Mouse (Mus musculus) mature B cell (primary cell): Measurements from ENCODE around the gene Agbl1.
"Not testable (repeated sequence)": the region's sequence is repeated elsewhere in the genome, so short reads cannot be mapped to it uniquely, and the experiment has no call there.

ENCODE experiments used
- in situ Hi-C: fragments of 300-500 bp; cut with MboI; formaldehyde crosslinking; loops from 2 replicates; pipeline ENCODE4 v1.14.3; 2019

Gene Agbl1

DNA sequence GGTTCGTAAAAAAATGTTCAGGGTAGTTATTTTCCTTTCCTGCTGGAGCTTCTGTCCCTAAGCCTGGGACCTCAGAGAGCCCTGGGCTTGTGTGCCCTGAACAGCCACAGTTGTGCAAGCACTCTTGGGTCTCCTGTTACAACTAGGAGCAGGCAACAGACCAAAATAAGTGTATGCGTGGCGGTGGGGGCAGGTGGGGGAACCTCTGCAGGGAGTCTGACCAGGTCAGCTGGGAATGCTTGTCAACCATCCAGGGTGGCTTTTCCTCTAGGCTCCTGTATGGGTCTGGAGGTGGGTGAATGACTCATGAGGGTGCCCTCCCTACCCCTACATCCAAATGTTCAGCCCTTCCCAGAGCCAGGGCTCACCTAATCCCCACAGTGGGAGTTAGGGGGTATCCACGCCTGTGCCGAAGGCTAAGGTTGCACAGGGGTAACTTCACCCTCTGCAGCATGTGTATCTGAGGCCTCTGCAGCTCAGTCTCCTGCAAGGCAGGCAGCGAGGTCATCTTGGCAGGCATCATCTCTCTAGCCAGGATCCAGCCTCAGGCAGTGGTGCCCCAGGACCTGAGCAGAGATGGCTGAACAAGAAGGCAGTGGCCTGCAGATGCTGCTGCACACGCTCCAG, at the start of gene Agbl1:
Gene Agbl1 (plus strand): TSS at position 577 of the 627 bp plus-strand sequence.
- in situ Hi-C loops, result no loop called here

- in situ Hi-C loops, result no loop called here
These were observed 44.6 kb upstream of the Agbl1 start for GRCm38 (mm10) chr7:76185005-76185658.

- in situ Hi-C loops, result no loop called here
These were observed 44.0 kb upstream of the Agbl1 start for GRCm38 (mm10) chr7:76185681-76186121.

GRCm38 (mm10) chr7:76218546-76218945, 11.1 kb upstream of the Agbl1 start:
- in situ Hi-C loops, result no loop called here

DNA sequence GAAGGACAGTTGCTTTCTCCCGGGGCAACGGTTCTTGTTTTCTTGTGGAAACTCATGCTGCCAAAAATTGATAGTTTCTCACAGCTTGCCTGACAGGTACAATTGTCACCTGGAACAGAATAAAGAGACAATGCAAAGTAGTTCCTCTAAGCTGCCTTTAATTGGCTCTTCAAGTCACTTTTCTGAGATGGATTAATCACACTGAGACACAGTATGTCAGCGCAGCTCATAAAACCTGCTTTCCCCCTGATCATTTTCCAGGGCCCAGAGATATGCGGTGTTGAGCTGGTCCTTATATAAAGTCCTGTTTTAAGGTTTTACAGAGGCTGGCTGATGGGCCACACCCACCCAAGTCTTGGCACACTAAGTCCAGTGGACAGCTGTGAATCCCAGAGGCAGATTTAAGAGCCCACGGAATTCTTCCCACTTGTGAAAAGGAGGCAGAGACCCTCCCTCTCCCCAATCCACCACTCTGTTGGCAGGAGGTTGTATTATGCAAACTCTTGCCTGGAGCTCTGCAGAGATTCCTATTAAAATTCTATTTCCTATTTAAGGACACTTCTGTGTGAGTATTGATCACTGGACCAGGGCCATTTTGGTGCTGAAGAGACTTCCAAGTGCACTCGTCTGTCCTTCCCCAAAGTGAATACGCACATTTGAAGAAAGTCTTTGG, 9.8 kb upstream of the Agbl1 start:
- in situ Hi-C loops, result no loop called here

GRCm38 (mm10) chr7:76222691-76223090, 7.0 kb upstream of the Agbl1 start:
- in situ Hi-C loops, result no loop called here

GRCm38 (mm10) chr7:76228881-76229280, 806 bp upstream of the Agbl1 start:
- in situ Hi-C loops, result no loop called here

DNA sequence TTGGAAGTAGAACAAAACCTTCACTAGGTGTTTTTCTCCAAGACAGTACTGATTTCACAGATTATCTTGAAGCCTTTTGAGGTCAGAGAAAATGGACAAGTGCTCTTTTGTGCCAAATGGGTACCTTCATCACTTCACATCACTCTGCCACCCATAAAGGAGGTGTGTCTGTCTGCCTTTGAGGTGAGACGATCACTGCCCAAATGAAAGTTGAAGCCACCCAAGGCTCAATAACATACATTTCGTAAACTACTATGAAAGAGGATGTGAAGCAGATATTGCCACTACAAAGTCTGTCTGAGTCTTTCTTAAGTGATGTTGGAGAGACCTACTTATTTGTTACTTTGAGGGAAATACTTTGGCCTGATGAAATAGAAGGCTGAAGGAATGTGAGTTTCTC, 4.6 kb downstream of the Agbl1 start:
- in situ Hi-C loops, result no loop called here

DNA sequence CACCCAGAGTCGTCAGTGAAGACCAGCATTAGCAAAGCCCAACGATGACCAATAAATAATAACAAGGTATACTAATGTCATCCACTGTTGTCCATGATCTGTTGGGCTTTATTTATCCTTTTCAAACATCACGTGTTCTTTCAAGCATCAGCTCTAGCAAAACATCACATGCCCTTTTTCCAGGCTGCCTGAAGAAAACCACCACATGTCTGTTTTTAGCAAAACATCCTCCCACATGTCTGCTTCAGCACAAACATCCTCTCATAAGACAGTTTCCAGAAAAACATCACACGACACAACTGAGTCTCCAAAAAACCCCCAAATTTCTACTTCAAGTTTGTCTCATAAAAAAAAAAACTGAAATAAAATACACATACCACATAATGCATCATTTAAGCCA, 7.8 kb downstream of the Agbl1 start:
- in situ Hi-C loops, result no loop called here

- in situ Hi-C loops, result not testable (repeated sequence)
These were observed 15.2 kb downstream of the Agbl1 start for GRCm38 (mm10) chr7:76244839-76245238.

- in situ Hi-C loops, result no loop called here
These were observed 45.4 kb downstream of the Agbl1 start for GRCm38 (mm10) chr7:76275061-76275460.

DNA sequence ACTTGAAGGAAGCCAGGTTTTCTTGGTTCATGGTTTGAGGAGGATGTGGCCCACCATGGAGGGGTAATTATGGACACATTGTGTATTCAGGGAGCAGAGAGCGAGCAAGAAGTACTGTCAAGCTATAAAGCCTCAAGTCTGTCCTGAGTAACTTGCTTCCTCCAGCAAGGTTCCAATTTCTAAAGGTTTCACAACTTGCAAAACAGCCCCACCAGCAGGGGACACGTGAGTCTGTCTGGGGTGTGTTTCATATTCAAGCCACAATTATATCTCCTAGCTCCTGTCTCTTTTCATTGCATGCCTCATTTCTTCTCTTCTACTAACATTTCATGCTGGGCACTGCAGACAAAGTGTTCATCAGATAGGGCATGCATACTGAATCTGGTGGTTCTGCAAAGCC, 53.1 kb downstream of the Agbl1 start:
- in situ Hi-C loops, result no loop called here

- in situ Hi-C loops, result no loop called here
These were observed 57.8 kb downstream of the Agbl1 start for GRCm38 (mm10) chr7:76287531-76287930.

GRCm38 (mm10) chr7:76321866-76322553, 92.3 kb downstream of the Agbl1 start:
- in situ Hi-C loops, result no loop called here

GRCm38 (mm10) chr7:76326091-76326490, 96.4 kb downstream of the Agbl1 start:
- in situ Hi-C loops, result no loop called here

DNA sequence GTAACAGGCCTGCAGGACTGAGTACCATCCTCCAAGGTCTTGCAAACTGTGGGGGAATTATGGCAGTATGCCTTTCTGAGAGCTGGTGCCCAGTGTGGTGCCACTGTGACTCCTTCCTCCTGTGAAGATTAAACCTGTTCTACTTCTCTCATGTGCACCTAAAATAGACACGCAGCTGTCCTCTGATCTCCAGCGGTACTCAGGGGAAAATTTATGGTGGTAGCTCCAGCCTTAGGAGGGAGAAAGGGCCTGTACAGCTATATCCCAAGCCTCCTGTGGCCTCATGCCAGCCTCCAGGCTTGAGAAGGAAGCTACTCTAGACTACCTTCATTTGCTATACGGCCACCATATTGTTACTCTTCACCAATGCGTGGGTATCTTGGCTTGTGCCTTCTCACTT, 109.6 kb downstream of the Agbl1 start:
- in situ Hi-C loops, result no loop called here

GRCm38 (mm10) chr7:76341601-76342000, 111.9 kb downstream of the Agbl1 start:
- in situ Hi-C loops, result no loop called here

- in situ Hi-C loops, result no loop called here
These were observed 123.8 kb downstream of the Agbl1 start for GRCm38 (mm10) chr7:76353469-76353868.

GRCm38 (mm10) chr7:76354510-76354909, 124.8 kb downstream of the Agbl1 start:
- in situ Hi-C loops, result no loop called here

DNA sequence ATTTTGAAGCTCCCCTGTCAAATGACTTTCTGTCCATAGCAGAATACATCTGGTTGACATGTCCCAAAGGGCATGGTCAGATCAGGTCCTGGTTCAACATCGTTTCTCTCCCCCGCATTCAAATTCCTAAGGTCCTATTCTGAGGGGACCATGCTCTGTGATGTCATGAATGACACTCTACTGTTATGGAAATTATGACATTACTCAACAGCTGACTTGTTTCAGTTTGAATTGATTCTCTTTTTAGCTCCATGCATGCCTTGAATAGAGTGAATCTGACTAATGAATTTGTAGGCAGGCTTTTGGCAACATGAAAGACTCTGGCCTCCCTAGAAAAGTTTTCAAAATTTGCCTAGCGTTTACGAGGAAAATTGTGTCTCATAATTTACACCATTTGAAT, 141.6 kb downstream of the Agbl1 start:
- in situ Hi-C loops, result no loop called here

- in situ Hi-C loops, result loop anchor here (25.0 kb wide), 1 partner anchor 558 kb away; no protein-coding TSS in a partner anchor
These were observed 149.8 kb downstream of the Agbl1 start for GRCm38 (mm10) chr7:76379493-76379892.

GRCm38 (mm10) chr7:76381986-76382385, 152.3 kb downstream of the Agbl1 start:
- in situ Hi-C loops, result loop anchor here (25.0 kb wide), 1 partner anchor 555 kb away; no protein-coding TSS in a partner anchor
